Mouse (Mus musculus): ENCODE data around the gene Ptprm. TPM values are rescaled to one million over a fixed set of nuclear protein-coding genes. Genes with fewer than 3 reads are reported as not detected.

Ptprm gene
- polyA plus RNA-seq, 1 experiment from 2014 or later, result 1.4 TPM

- Histone ChIP-seq H3K36me3 (replicated peaks; ENCODE audit: insufficient read depth, low read length) (no peaks in the 10 kb centered on the region), H3K4me1 (ENCODE audit: insufficient read depth) (no peaks in the 10 kb centered on the region), H3K27ac (ENCODE audit: low read depth) (no peak overlapping the region), H3K4me2 (ENCODE audit: low read depth, low read length) (no peak overlapping the region), H3K27me3 (ENCODE audit: insufficient read depth, low read length) (no peaks in the 10 kb centered on the region), H3K9me3 (ENCODE audit: low read length) (no peaks in the 10 kb centered on the region), H3K9ac (replicated peaks) (no peak overlapping the region), H3K4me3 (ENCODE audit: low read depth, low read length) (no peak overlapping the region)
- 70% methylated on average over 2 of the region's 2 CpGs for WGBS (ENCODE audit: insufficient replicate concordance)
- ATAC-seq, result no peak
- no peak for DNase-seq
- TF ChIP-seq EP300 (IDR thresholded peaks at IDR 0.05; ENCODE audit: low read depth), result no peak
- no peak for TF ChIP-seq CTCF (IDR thresholded peaks at IDR 0.05; ENCODE audit: low read depth)
Measured at GRCm38 (mm10) chr17:66822347-66822746, 531.9 kb downstream of the Ptprm start.

DNA sequence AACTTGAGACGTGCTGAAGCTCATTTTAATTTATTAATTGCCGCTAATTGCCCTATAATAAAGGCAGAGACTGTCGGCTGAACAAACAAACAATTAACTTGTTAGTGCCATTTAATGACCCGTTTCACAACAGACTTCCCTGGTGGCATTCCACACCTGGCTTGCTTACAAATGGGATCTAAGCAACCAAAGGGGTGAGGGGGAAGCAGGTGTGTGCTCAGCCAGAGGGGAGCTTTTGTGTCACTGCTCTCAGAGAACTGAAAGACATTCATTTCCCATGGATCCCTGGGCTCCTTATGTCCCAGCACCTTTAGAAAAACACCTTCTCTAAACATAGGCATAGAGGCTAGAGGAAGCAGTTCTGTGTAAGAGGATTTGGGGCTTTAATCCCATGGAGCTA, 536.9 kb downstream of the Ptprm start:
- Histone ChIP-seq H3K36me3 (replicated peaks; ENCODE audit: insufficient read depth, low read length) (no peaks in the 10 kb centered on the region), H3K9me3 (ENCODE audit: low read length) (no peaks in the 10 kb centered on the region), H3K27me3 (ENCODE audit: insufficient read depth, low read length) (no peaks in the 10 kb centered on the region), H3K27ac (ENCODE audit: low read depth) (no peak overlapping the region), H3K4me2 (ENCODE audit: low read depth, low read length) (no peak overlapping the region), H3K4me3 (ENCODE audit: low read depth, low read length) (no peak overlapping the region), H3K4me1 (ENCODE audit: insufficient read depth) (no peaks in the 10 kb centered on the region), H3K9ac (replicated peaks) (no peak overlapping the region)
- ATAC-seq (no peak), DNase-seq (no peak)
- TF ChIP-seq CTCF (IDR thresholded peaks at IDR 0.05; ENCODE audit: low read depth), result no peak
- no peak for TF ChIP-seq EP300 (IDR thresholded peaks at IDR 0.05; ENCODE audit: low read depth)
- 63% methylated on average over 4 of the region's 4 CpGs for WGBS (ENCODE audit: insufficient replicate concordance)

DNA sequence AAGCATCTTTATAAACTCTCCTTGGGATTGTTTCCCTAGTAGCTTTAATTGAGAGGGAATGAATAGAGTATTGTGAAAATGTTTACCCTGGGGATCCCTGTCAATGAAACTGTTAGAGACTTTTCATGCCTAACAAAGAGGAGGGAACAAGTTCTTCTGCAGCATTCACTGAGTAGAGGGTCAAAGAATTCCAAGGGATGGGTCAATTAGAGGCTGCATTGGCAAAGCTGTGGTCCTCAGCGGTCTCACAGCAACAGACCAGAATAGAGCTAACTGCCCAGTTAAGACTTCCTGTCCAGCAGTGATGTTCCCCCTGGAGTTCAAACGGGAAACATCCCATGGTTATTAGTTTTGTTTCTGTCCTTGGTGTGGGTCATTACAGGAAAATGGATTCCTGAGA, 538.3 kb downstream of the Ptprm start:
- no peak for ATAC-seq
- H3K4me2 ChIP-seq (ENCODE audit: low read depth, low read length), result no peak overlapping the region
- H3K27me3 ChIP-seq (ENCODE audit: insufficient read depth, low read length), result no peaks in the 10 kb centered on the region
- H3K9ac ChIP-seq (replicated peaks), result no peak overlapping the region
- no peak for DNase-seq
- H3K4me3 ChIP-seq (ENCODE audit: low read depth, low read length), result no peak overlapping the region
- no peak overlapping the region for H3K27ac ChIP-seq (ENCODE audit: low read depth)
- H3K36me3 ChIP-seq (replicated peaks; ENCODE audit: insufficient read depth, low read length), result no peaks in the 10 kb centered on the region
- no peaks in the 10 kb centered on the region for H3K4me1 ChIP-seq (ENCODE audit: insufficient read depth)
- H3K9me3 ChIP-seq (ENCODE audit: low read length), result no peaks in the 10 kb centered on the region
- 58% methylated on average over 2 of the region's 2 CpGs for WGBS (ENCODE audit: insufficient replicate concordance)
- no peak for TF ChIP-seq CTCF (IDR thresholded peaks at IDR 0.05; ENCODE audit: low read depth)
- TF ChIP-seq EP300 (IDR thresholded peaks at IDR 0.05; ENCODE audit: low read depth), result no peak

DNA sequence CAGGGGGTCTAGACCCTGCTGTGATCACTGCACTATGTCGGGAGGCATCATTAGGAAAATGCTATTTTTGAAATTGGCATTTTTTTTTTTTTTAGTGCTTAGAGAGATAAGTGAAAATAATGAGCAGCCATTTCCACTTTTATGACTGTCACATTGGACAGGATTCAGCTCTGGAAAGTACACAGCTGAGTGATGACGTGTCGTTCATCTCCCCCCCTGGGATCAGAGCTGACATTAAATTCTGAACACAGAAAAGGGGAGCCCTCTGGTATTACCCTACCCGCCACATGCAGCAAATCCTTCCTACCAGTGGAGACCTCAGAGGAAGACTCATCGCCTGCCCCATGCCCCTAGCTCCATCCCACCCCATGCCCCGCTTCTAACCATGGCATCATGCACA, 540.5 kb downstream of the Ptprm start:
- Histone ChIP-seq H3K9me3 (ENCODE audit: low read length) (no peaks in the 10 kb centered on the region), H3K27ac (ENCODE audit: low read depth) (no peak overlapping the region), H3K9ac (replicated peaks) (no peak overlapping the region), H3K4me3 (ENCODE audit: low read depth, low read length) (no peak overlapping the region), H3K4me2 (ENCODE audit: low read depth, low read length) (no peak overlapping the region), H3K27me3 (ENCODE audit: insufficient read depth, low read length) (no peaks in the 10 kb centered on the region), H3K4me1 (ENCODE audit: insufficient read depth) (no peaks in the 10 kb centered on the region), H3K36me3 (replicated peaks; ENCODE audit: insufficient read depth, low read length) (no peaks in the 10 kb centered on the region)
- TF ChIP-seq CTCF (IDR thresholded peaks at IDR 0.05; ENCODE audit: low read depth), result no peak
- no peak for TF ChIP-seq EP300 (IDR thresholded peaks at IDR 0.05; ENCODE audit: low read depth)
- no peak for ATAC-seq
- DNase-seq, result no peak
- WGBS (ENCODE audit: insufficient replicate concordance), result 80% methylated on average over 6 of the region's 6 CpGs

DNA sequence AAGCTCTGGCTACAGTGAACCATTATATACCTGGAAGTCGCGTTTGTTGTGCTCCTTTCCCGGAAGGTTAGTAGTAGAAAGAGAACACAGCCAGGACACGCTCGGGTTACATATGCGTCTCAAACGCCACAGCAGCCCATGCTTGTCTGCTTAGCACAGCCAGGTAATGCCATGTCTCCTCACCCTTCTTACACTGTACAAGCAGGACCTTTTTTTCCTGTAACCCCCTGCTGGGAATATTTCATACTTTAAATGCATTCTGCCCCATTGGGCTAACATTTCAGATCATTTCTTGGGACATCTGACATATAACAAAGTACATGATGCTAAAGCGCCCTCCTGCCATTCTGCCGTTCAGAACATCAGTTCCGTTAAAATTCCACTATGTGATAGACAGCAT, 540.9 kb downstream of the Ptprm start:
- Histone ChIP-seq H3K27me3 (ENCODE audit: insufficient read depth, low read length) (no peaks in the 10 kb centered on the region), H3K27ac (ENCODE audit: low read depth) (no peak overlapping the region), H3K9me3 (ENCODE audit: low read length) (no peaks in the 10 kb centered on the region), H3K4me2 (ENCODE audit: low read depth, low read length) (no peak overlapping the region), H3K4me1 (ENCODE audit: insufficient read depth) (no peaks in the 10 kb centered on the region), H3K9ac (replicated peaks) (no peak overlapping the region), H3K4me3 (ENCODE audit: low read depth, low read length) (no peak overlapping the region), H3K36me3 (replicated peaks; ENCODE audit: insufficient read depth, low read length) (no peaks in the 10 kb centered on the region)
- TF ChIP-seq EP300 (IDR thresholded peaks at IDR 0.05; ENCODE audit: low read depth), result no peak
- TF ChIP-seq CTCF (IDR thresholded peaks at IDR 0.05; ENCODE audit: low read depth), result no peak
- no peak for DNase-seq
- WGBS (ENCODE audit: insufficient replicate concordance), result 89% methylated on average over 10 of the region's 10 CpGs
- no peak for ATAC-seq

- H3K9ac ChIP-seq (replicated peaks), result no peak overlapping the region
- H3K36me3 ChIP-seq (replicated peaks; ENCODE audit: insufficient read depth, low read length), result no peaks in the 10 kb centered on the region
- H3K4me1 ChIP-seq (ENCODE audit: insufficient read depth), result no peaks in the 10 kb centered on the region
- H3K27me3 ChIP-seq (ENCODE audit: insufficient read depth, low read length), result no peaks in the 10 kb centered on the region
- H3K27ac ChIP-seq (ENCODE audit: low read depth), result no peak overlapping the region
- 63% methylated on average over 5 of the region's 5 CpGs for whole genome bisulfite sequencing (ENCODE audit: insufficient replicate concordance)
- no peak for TF ChIP-seq CTCF (IDR thresholded peaks at IDR 0.05; ENCODE audit: low read depth)
- no peak for TF ChIP-seq EP300 (IDR thresholded peaks at IDR 0.05; ENCODE audit: low read depth)
- H3K9me3 ChIP-seq (ENCODE audit: low read length), result no peaks in the 10 kb centered on the region
- no peak overlapping the region for H3K4me3 ChIP-seq (ENCODE audit: low read depth, low read length)
- H3K4me2 ChIP-seq (ENCODE audit: low read depth, low read length), result no peak overlapping the region
- no peak for DNase-seq
- no peak for ATAC-seq
Measured at GRCm38 (mm10) chr17:66809786-66810185, 544.5 kb downstream of the Ptprm start.

DNA sequence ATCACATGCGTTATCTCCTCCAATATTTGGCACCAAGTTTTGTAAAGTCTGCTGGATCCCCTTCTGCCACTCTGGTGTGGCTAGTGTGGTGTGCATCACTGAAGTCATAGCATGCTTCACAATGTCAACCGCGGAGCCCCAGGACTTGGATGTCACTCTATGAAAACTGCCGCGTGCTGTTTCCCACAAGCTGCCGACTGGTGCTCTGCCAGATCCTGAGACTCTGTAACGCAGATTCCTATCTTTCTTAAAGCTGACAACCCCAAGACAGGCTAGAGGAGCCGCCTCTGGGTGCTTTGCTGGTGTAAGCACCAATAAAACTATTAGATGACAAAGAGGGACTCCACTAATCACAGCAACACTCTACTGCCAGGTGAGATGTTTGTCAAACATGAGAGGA, 546.1 kb downstream of the Ptprm start:
- H3K4me3 ChIP-seq (ENCODE audit: low read depth, low read length), result no peak overlapping the region
- no peak overlapping the region for H3K4me2 ChIP-seq (ENCODE audit: low read depth, low read length)
- 82% methylated on average over 8 of the region's 8 CpGs for WGBS (ENCODE audit: insufficient replicate concordance)
- TF ChIP-seq EP300 (IDR thresholded peaks at IDR 0.05; ENCODE audit: low read depth) (no peak), CTCF (IDR thresholded peaks at IDR 0.05; ENCODE audit: low read depth) (no peak)
- no peaks in the 10 kb centered on the region for H3K36me3 ChIP-seq (replicated peaks; ENCODE audit: insufficient read depth, low read length)
- no peak for ATAC-seq
- H3K9me3 ChIP-seq (ENCODE audit: low read length), result no peaks in the 10 kb centered on the region
- no peak overlapping the region for H3K27ac ChIP-seq (ENCODE audit: low read depth)
- DNase-seq, result no peak
- no peaks in the 10 kb centered on the region for H3K27me3 ChIP-seq (ENCODE audit: insufficient read depth, low read length)
- no peak overlapping the region for H3K9ac ChIP-seq (replicated peaks)
- no peaks in the 10 kb centered on the region for H3K4me1 ChIP-seq (ENCODE audit: insufficient read depth)
